Mouse (Mus musculus) ES-CJ7 (cell line): ENCODE data around the gene Slc28a3.

Experiments
- DNase-seq: peaks from one replicate; pipeline ENCODE4 v3.0.0; 2011; ENCODE audit warnings: low read depth, low spot score

The Slc28a3 gene

DNA sequence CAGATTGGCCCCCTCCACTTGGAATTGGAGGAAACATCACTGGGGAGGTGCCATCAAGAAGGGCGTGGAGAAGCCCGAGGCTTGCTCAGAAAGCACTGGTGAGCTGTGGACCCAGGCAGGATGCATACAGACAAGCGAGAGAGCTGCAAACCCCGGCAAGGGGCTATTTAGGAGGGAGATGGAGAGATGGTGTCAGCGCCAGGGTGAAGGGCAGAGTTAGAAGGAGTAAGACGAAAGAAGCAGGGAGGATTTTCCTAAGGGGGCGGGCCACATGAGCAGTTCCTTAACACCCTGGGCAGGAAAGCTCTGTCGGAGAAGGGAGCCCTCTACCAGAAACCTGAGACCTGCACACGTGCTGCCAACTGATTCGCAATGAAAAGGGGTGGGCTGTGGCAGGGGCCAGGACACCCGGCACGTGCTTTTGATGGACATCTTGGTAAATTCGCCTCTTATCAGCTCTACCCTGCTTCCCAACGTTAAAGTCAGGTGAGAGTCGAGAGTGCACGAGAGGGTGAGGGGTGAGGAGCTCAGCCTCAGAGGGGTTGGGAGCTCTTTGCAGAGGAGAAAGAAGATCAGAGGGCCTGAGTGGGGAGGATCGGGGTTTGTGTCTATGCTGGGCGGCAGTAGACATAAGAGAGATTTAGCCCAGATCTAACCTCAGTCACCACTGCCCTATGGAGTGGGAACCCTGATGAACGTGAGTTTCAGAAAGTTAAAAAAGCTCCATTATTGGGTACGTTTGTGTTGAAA, 87.5 kb downstream of the Slc28a3 start:
- DNase-seq: no peak

DNA sequence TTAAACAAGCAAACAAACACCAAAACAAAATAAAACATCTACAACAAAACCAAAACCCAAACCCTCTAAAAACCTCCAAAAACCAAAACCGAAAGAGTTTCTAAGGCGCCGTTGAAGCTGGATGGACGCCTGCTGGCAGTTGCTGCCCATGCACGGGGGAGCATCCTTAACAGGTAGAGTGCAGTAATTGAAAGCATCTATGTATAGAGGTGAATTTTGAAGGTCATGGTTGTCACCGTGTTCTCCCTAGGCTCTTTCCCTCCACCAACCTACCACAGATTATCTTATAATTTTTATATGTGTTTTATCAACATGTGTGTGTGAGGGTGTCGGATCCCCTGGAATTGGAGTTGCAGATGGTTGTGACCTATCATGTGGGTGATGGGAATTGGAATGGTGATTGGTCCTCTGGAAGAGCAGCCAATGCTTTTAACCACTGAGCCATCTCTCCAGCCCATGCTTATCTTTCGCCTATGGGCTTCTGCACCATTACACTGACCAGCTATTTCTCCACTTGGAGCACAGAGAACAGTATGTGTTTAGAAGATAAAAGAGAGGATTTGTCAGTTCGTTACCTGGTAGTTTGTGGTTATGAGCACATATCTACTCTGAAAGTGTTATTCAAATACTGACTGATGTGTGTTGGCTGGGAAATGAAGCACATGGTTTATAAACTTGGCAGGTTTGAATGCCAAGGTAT, 89.2 kb downstream of the Slc28a3 start:
- no peak for DNase-seq

DNA sequence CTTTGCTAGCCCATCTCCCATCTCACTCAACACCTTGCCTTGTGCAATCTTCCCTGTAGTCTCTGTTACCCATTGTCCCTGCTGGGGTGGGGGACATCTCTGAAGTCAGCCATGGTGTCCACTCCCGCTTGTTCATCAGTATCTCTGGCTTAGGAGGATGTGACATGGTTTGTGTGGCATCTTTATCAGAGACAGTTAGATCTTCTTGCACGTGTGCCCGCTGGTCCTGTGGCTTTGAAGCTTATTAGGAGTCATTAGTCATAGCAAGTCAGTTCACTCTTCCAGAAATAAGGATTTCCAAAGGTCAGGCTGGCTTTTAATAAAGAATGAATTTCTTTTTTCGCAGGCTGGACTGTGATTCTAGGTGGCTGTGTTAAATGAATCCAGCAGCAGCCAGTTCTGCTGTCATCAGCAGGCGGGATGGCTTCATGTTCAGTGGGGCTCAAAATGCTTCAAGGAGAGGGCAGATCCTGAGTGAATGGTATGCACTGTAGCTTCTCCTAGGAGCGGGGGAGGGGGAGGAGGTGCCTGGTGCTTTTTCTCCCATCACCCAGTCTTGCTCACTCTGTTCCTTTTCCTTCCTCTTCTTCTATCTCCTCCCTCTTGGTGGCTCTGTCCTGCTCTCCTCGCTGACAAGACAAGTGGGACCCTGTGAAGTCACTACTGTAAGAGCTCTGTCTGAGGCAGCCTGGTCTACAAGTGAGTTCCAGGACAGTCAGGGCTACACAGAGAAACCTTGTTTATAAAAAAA, 89.9 kb downstream of the Slc28a3 start:
- DNase-seq: no peak

DNA sequence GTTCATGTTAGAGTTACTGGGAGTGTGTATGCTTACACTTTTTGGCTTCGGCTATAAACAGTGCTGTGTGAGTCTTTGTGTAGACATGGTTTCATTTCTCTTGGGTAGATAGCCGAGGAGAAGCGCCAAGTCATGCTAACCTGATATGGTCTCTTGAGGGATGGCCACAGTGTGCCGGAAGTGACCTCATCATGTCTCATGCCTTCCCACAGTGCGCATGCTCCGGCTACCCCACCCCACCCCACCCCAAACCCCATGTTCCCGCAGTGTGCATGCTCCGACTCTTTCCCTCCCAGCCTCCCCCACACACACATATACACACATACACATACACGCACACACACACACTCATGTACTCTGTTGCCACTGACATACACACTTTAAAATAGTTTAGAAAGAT, 90.6 kb downstream of the Slc28a3 start:
- DNase-seq: no peak

DNA sequence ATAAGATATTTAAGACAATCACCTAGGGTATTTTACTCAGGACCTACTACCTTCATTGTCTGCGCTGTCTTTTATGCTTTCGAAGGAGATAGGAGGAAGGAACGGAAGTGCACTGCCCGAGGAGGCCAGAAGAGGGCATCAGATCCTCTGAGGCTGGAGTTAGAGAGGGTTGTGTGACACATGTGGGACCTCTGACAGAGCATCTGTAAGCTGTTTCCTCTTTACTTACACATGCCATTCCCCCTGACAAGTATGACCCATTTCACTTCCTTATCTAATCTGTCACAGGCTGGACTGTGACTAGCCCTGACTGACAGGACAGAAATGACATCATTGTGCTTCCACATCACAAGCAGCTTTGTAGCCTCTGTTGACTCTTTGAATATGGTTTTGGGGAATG, 94.4 kb downstream of the Slc28a3 start:
- DNase-seq: peak; percentile 32

GRCm38 (mm10) chr13:58515635-58516034, 95.0 kb downstream of the Slc28a3 start:
- DNase-seq: no peak

GRCm38 (mm10) chr13:58514147-58514727, 96.4 kb downstream of the Slc28a3 start:
- DNase-seq: peak; percentile 40

- no peak for DNase-seq
Observed at GRCm38 (mm10) chr13:58511926-58512325, 98.8 kb downstream of the Slc28a3 start.

DNA sequence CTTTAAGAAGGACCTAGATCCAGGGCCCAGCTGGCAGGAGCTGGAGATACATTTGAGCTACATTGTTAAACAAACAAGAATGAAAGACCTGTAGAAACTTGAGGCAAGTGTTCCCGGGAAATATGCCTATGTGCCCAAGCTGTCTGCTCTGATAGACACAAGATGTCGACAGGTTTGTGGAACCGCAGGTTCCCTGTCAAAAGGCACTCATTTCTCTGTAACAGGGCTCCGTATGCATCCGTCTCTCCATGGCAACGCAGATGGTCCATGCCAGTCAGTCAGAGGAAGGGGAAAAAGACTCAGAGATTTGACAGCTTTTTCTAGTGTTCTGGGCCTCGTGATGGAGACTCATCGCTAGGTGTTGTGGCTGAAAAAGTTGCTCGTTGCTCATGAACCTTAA, 99.4 kb downstream of the Slc28a3 start:
- DNase-seq: no peak

DNA sequence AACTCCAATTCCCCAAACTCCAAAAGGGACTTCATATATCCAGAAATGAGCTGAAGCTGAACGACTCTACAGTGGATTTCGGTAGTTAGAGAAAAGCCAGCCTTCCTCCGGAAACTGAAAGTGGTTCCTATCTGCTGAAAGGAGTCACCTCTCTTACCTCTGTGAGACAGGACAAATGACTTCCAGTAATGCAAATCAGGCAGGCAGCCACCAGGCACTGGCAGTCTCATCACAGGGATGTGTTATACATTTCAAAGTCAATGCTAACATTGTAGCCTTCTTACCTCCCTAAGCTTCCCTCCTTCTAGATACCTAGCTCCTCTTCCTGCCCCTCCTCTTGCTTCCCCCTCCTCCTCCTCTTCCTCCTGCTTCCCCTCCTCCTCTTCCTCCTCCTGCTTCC, 101.4 kb downstream of the Slc28a3 start:
- DNase-seq: peak; percentile 55

- DNase-seq: no peak
Observed at GRCm38 (mm10) chr13:58503610-58504009, 107.1 kb downstream of the Slc28a3 start.

GRCm38 (mm10) chr13:58497809-58498208, 112.9 kb downstream of the Slc28a3 start:
- DNase-seq: no peak
